Mouse (Mus musculus): ENCODE measurements at regions not wholly inside any gene's neighbourhood (a gene's known extent, or its start where the extent isn't known, plus 50 kb on each side); places are given as distances from the start of the nearest gene placed in this dataset.

DNA sequence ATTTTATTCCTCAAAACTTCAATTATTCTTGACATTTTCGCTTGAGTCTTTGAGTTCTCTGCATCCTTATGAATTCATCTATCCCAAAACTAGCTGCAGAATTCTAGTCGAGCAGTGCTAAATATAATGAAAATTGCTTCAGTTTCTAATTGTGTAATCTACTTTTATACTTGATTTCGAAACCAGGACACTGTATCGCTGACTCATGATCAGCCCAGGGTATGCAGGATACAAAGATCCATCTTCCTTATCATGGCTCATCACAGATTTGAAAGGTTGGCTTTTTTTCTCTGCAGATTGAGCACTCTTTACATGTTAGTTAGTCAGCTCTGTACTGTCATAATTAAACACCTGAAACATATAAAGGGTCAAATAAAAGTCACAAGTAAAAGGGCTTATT is 242.1 kb upstream of the Cdyl start:
- TF ChIP-seq CTCF (IDR thresholded peaks at IDR 0.05; ENCODE audit: extremely low read depth, insufficient read depth, insufficient read length, insufficient replicate concordance) (no peak), POLR2A (IDR thresholded peaks at IDR 0.05; ENCODE audit: low read depth, low read length) (no peak)

Data from spleen, adult 2 months (tissue).